Mouse (Mus musculus): ENCODE measurements at regions not wholly inside any gene's neighbourhood (a gene's known extent, or its start where the extent isn't known, plus 50 kb on each side); places are given as distances from the start of the nearest gene placed in this dataset.
A peak's percentile ranks its signal among the peaks of the same experiment; 100 is the strongest.

DNA sequence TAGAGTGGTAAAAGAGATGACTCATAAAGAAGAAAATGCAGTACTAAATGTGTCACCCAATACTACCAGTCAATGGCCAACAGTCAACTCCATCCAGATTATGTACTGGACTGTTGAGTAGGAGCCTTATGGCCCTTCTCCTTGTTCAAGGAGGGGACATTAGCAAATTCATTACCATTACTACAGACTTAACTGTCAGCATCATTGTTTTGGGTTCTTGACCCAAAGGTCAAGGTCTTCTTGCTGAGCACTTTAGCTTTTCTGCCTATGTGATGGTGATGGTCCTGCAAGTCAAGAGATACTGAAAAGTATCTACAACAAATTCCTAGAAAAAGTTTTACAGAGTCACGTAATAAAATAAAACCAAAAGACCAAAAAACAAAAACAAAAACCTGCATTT lies 1251.4 kb downstream of the Gm37988 start:
- Histone ChIP-seq H3K27me3 (replicated peaks; ENCODE audit: control insufficient read depth, insufficient read depth, low read length) (no peaks in the 10 kb centered on the region), H3K4me3 (ENCODE audit: low read depth, low read length) (no peak overlapping the region), H3K4me2 (ENCODE audit: low read depth, low read length) (no peak overlapping the region), H3K4me1 (ENCODE audit: control insufficient read depth, insufficient read depth, low read length) (no peaks in the 10 kb centered on the region), H3K36me3 (ENCODE audit: control insufficient read depth, insufficient read depth, low read length) (no peaks in the 10 kb centered on the region), H3K9me3 (ENCODE audit: control insufficient read depth, low read length) (no peaks in the 10 kb centered on the region), H3K27ac (replicated peaks; ENCODE audit: low read depth, low read length) (no peak overlapping the region), H3K9ac (ENCODE audit: low read depth, low read length) (no peak overlapping the region)
- no peak for DNase-seq (ENCODE audit: low spot score)
- ATAC-seq (ENCODE audit: low read depth), result no peak
- WGBS, result 90% methylated on average over 1 of the region's 1 CpGs

DNA sequence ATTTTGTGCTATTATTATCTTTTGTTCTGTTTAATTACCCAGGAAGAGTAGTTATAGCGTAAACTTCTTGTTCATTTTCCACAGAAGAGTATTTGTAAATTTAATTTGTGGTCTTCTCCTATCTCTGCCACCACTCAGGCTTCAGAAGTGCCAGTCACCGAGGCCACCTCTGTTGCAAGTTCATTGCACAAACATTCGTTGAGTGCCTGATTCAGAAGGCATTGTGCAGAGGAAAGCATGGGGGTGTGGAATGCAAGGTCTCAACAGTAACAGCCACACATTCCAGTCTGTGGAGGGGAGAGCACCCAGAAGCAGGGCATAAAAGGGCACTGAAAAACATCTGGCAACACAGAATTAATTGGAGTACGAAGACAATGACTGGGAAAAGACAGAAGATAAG lies 1268.9 kb downstream of the Gm37988 start:
- Histone ChIP-seq H3K4me3 (ENCODE audit: low read depth, low read length) (no peak overlapping the region), H3K27me3 (replicated peaks; ENCODE audit: control insufficient read depth, insufficient read depth, low read length) (no peaks in the 10 kb centered on the region), H3K36me3 (ENCODE audit: control insufficient read depth, insufficient read depth, low read length) (no peaks in the 10 kb centered on the region), H3K9me3 (ENCODE audit: control insufficient read depth, low read length) (no peaks in the 10 kb centered on the region), H3K4me1 (ENCODE audit: control insufficient read depth, insufficient read depth, low read length) (no peaks in the 10 kb centered on the region), H3K27ac (replicated peaks; ENCODE audit: low read depth, low read length) (no peak overlapping the region), H3K9ac (ENCODE audit: low read depth, low read length) (no peak overlapping the region), H3K4me2 (ENCODE audit: low read depth, low read length) (no peak overlapping the region)
- 45% methylated on average over 4 of the region's 4 CpGs for WGBS
- DNase-seq (ENCODE audit: low spot score), result no peak
- ATAC-seq (ENCODE audit: low read depth), result no peak

- Histone ChIP-seq H3K36me3 (ENCODE audit: control insufficient read depth, insufficient read depth, low read length) (no peaks in the 10 kb centered on the region), H3K9me3 (ENCODE audit: control insufficient read depth, low read length) (no peaks in the 10 kb centered on the region), H3K4me1 (ENCODE audit: control insufficient read depth, insufficient read depth, low read length) (no peaks in the 10 kb centered on the region), H3K4me3 (ENCODE audit: low read depth, low read length) (no peak overlapping the region), H3K9ac (ENCODE audit: low read depth, low read length) (no peak overlapping the region), H3K27ac (replicated peaks; ENCODE audit: low read depth, low read length) (no peak overlapping the region), H3K27me3 (replicated peaks; ENCODE audit: control insufficient read depth, insufficient read depth, low read length) (no peaks in the 10 kb centered on the region), H3K4me2 (ENCODE audit: low read depth, low read length) (no peak overlapping the region)
- 83% methylated on average over 2 of the region's 2 CpGs for WGBS
- ATAC-seq (ENCODE audit: low read depth) (no peak), DNase-seq (ENCODE audit: low spot score) (no peak)
These were observed 1274.2 kb downstream of the Gm37988 start for GRCm38 (mm10) chr1:6081876-6082275.

DNA sequence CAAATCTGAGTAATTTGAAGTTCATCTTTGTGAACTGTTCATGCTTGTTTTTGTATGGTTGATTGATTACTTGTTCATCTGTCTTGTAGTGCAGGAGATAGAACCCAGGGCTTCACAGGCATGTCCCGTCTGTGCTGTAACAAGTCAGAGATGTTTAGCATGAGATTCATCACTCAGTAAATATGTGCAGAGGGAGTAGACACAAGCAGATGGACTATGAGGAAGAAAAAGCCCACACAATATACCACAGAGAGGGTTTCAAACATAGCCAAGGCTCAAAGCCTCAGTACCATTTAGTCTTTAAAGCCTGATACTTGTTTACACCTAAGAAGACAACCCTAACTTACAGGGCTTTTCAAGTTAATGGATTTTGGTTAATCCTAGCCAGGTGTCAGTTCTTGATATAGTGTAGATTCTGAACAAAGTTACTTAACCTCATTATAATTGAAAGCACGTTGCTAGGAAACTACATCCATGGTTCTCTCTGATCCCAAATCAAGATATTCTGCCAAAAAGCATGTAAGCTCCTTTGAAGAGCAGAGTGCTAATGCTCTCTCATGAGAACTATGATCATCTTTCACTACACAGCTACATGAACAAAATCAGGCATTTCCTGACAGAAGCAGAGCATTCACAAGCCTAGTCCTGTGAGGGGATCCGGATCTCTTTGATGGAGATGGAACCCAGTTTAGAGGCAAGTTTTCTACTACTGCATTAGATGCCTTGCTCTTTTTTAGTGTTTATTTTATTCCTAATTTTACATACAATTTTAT lies 1286.7 kb downstream of the Gm37988 start:
- Histone ChIP-seq H3K4me2 (ENCODE audit: low read depth, low read length) (no peak overlapping the region), H3K4me3 (ENCODE audit: low read depth, low read length) (no peak overlapping the region), H3K9me3 (ENCODE audit: control insufficient read depth, low read length) (no peaks in the 10 kb centered on the region), H3K27me3 (replicated peaks; ENCODE audit: control insufficient read depth, insufficient read depth, low read length) (no peaks in the 10 kb centered on the region), H3K9ac (ENCODE audit: low read depth, low read length) (no peak overlapping the region), H3K27ac (replicated peaks; ENCODE audit: low read depth, low read length) (no peak overlapping the region), H3K4me1 (ENCODE audit: control insufficient read depth, insufficient read depth, low read length) (no peaks in the 10 kb centered on the region), H3K36me3 (ENCODE audit: control insufficient read depth, insufficient read depth, low read length) (no peaks in the 10 kb centered on the region)
- ATAC-seq (ENCODE audit: low read depth) (peak; percentile 26; the same call in 1 of the 2 replicates), DNase-seq (ENCODE audit: low spot score) (peak; percentile 10)
- WGBS, result 42% methylated on average over 3 of the region's 3 CpGs

DNA sequence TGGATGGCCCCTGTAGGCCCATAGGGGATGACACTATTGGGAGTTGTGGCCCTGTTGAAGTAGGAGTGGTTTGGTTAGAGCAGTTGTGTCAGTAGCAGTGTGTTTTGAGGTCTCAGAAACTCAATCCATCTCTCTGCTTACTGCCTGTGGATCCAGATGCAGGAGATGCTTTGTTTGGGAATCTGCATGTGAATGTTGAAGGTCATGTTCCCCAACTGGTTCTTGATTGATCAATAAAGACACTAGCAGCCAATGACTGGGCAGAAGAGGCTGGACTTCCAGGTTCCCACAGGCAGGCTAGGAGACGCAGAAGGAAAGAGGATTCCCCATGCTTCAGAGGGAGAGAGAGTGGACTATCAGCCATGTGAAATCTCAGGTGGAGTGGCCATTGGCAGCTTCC lies 1309.9 kb downstream of the Gm37988 start:
- DNase-seq (ENCODE audit: low spot score), result no peak
- Histone ChIP-seq H3K9me3 (ENCODE audit: control insufficient read depth, low read length) (no peaks in the 10 kb centered on the region), H3K4me2 (ENCODE audit: low read depth, low read length) (no peak overlapping the region), H3K9ac (ENCODE audit: low read depth, low read length) (no peak overlapping the region), H3K4me3 (ENCODE audit: low read depth, low read length) (no peak overlapping the region), H3K27me3 (replicated peaks; ENCODE audit: control insufficient read depth, insufficient read depth, low read length) (no peaks in the 10 kb centered on the region), H3K36me3 (ENCODE audit: control insufficient read depth, insufficient read depth, low read length) (no peaks in the 10 kb centered on the region), H3K27ac (replicated peaks; ENCODE audit: low read depth, low read length) (no peak overlapping the region), H3K4me1 (ENCODE audit: control insufficient read depth, insufficient read depth, low read length) (no peaks in the 10 kb centered on the region)
- WGBS, result 64% methylated on average over 1 of the region's 1 CpGs
- ATAC-seq (ENCODE audit: low read depth), result no peak

DNA sequence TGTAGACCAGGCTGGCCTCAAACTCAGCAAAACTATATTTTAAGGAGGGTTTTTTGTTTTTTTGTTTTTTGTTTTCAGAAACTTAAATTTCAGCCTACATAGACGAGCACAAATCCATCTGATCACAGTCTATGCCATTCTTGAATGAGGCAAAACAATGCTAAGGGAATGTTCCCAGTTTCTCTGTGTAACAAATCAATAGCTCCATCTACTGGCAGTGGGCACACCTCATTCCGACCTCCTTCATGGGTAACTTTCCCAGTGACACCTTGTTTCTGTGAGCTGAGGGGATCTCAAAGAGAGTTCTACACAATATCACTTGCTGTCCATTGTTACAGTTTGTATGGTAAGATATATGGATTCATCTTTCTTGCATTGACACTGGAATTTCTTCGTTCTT lies 1327.4 kb downstream of the Gm37988 start:
- Histone ChIP-seq H3K27ac (replicated peaks; ENCODE audit: low read depth, low read length) (no peak overlapping the region), H3K4me3 (ENCODE audit: low read depth, low read length) (no peak overlapping the region), H3K4me1 (ENCODE audit: control insufficient read depth, insufficient read depth, low read length) (no peaks in the 10 kb centered on the region), H3K4me2 (ENCODE audit: low read depth, low read length) (no peak overlapping the region), H3K9ac (ENCODE audit: low read depth, low read length) (no peak overlapping the region), H3K9me3 (ENCODE audit: control insufficient read depth, low read length) (no peaks in the 10 kb centered on the region), H3K27me3 (replicated peaks; ENCODE audit: control insufficient read depth, insufficient read depth, low read length) (no peaks in the 10 kb centered on the region), H3K36me3 (ENCODE audit: control insufficient read depth, insufficient read depth, low read length) (no peaks in the 10 kb centered on the region)
- DNase-seq (ENCODE audit: low spot score) (peak; percentile 30), ATAC-seq (ENCODE audit: low read depth) (no peak)
- WGBS, result 17% methylated on average over 3 of the region's 3 CpGs

- Histone ChIP-seq H3K9ac (ENCODE audit: low read depth, low read length) (no peak overlapping the region), H3K36me3 (ENCODE audit: control insufficient read depth, insufficient read depth, low read length) (no peaks in the 10 kb centered on the region), H3K27me3 (replicated peaks; ENCODE audit: control insufficient read depth, insufficient read depth, low read length) (no peaks in the 10 kb centered on the region), H3K4me1 (ENCODE audit: control insufficient read depth, insufficient read depth, low read length) (no peaks in the 10 kb centered on the region), H3K27ac (replicated peaks; ENCODE audit: low read depth, low read length) (no peak overlapping the region), H3K9me3 (ENCODE audit: control insufficient read depth, low read length) (no peaks in the 10 kb centered on the region), H3K4me2 (ENCODE audit: low read depth, low read length) (no peak overlapping the region), H3K4me3 (ENCODE audit: low read depth, low read length) (no peak overlapping the region)
- no peak for ATAC-seq (ENCODE audit: low read depth)
- WGBS, result 78% methylated on average over 4 of the region's 4 CpGs
- DNase-seq (ENCODE audit: low spot score), result no peak
These were observed 1332.6 kb downstream of the Gm37988 start for GRCm38 (mm10) chr1:6140245-6140644.

DNA sequence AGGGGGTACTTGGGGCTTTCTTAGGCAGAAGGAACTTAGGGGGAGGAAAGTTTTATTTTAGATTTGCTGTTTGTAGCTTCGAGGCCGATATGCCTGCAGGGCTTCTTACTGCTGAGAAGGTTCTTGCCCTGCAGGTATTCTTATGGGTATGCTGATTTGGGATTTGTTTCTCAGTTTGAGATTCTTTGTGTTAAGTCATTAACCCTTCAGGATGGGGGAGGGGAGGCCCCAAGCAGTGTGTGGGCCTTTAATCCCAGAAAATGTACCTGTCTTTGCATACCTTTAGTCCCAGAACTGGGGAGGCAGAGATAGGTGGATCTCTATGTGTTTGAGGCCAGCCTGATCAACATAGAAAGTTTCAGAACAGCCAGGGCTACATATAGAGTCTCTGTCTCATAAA lies 1335.1 kb downstream of the Gm37988 start:
- no peak overlapping the region for H3K27ac ChIP-seq (replicated peaks; ENCODE audit: low read depth, low read length)
- 44% methylated on average over 2 of the region's 2 CpGs for WGBS
- no peak for ATAC-seq (ENCODE audit: low read depth)
- no peaks in the 10 kb centered on the region for H3K27me3 ChIP-seq (replicated peaks; ENCODE audit: control insufficient read depth, insufficient read depth, low read length)
- no peak for DNase-seq (ENCODE audit: low spot score)
- no peak overlapping the region for H3K4me2 ChIP-seq (ENCODE audit: low read depth, low read length)
- no peaks in the 10 kb centered on the region for H3K36me3 ChIP-seq (ENCODE audit: control insufficient read depth, insufficient read depth, low read length)
- no peaks in the 10 kb centered on the region for H3K4me1 ChIP-seq (ENCODE audit: control insufficient read depth, insufficient read depth, low read length)
- H3K4me3 ChIP-seq (ENCODE audit: low read depth, low read length), result no peak overlapping the region
- no peak overlapping the region for H3K9ac ChIP-seq (ENCODE audit: low read depth, low read length)
- H3K9me3 ChIP-seq (ENCODE audit: control insufficient read depth, low read length), result no peaks in the 10 kb centered on the region

- no peak for ATAC-seq (ENCODE audit: low read depth)
- H3K27ac ChIP-seq (replicated peaks; ENCODE audit: low read depth, low read length), result no peak overlapping the region
- H3K27me3 ChIP-seq (replicated peaks; ENCODE audit: control insufficient read depth, insufficient read depth, low read length), result no peaks in the 10 kb centered on the region
- no peak overlapping the region for H3K4me2 ChIP-seq (ENCODE audit: low read depth, low read length)
- no peak overlapping the region for H3K4me3 ChIP-seq (ENCODE audit: low read depth, low read length)
- H3K9me3 ChIP-seq (ENCODE audit: control insufficient read depth, low read length), result no peaks in the 10 kb centered on the region
- WGBS, result 59% methylated on average over 1 of the region's 1 CpGs
- no peak for DNase-seq (ENCODE audit: low spot score)
- no peak overlapping the region for H3K9ac ChIP-seq (ENCODE audit: low read depth, low read length)
- no peaks in the 10 kb centered on the region for H3K36me3 ChIP-seq (ENCODE audit: control insufficient read depth, insufficient read depth, low read length)
- no peaks in the 10 kb centered on the region for H3K4me1 ChIP-seq (ENCODE audit: control insufficient read depth, insufficient read depth, low read length)
These were observed 1336.2 kb downstream of the Gm37988 start for GRCm38 (mm10) chr1:6143891-6144290.

Measured in embryonic facial prominence, embryonic 14.5 days (tissue).